20 mouse cellular contexts compared by ENCODE assay signal in genomic region chr5:135180796-135181195, GRCm38 (mm10). TPM values are rescaled to one million over a fixed set of nuclear protein-coding genes. Genes with fewer than 3 reads are reported as not detected.
DNase-seq lines count a peak whose midpoint lies in the region; TF ChIP-seq lines count a peak whose summit lies in the region.
"Had no signal": no experiment of that assay in that cellular context is flagged by ENCODE, and none has a peak within 500 bp of the region (broad histone marks: within the 10 kb centered on the region; RNA-seq: fewer than 3 reads in every experiment).

No protein-coding gene starts in this region.

- H3K36me3 ChIP-seq in E14TG2a.4 (ENCODE audit: insufficient read depth, low read length): peaks cover 69% of the 10 kb centered on the region

- H3K4me1 ChIP-seq in E14TG2a.4 (replicated peaks; ENCODE audit: low read depth, low read length): peaks cover 91% of the 10 kb centered on the region
- H3K4me1 ChIP-seq: forebrain, embryonic 13.5 days; hindbrain, embryonic 10.5 days; intestine, embryonic 15.5 days had no signal

- H3K27me3 ChIP-seq in E14TG2a.4 (ENCODE audit: insufficient read depth, low read length): no peaks in the 10 kb centered on the region
- H3K27me3 ChIP-seq: forebrain, embryonic 13.5 days; hindbrain, embryonic 13.5 days; intestine, embryonic 15.5 days; Patski had no signal

- intact Hi-C loops in heart, postnatal 10 days (cut with DNase I): no loop called here

- TF ChIP-seq CTCF in E14TG2a.4 (conservative IDR thresholded peaks at IDR 0.05; ENCODE audit: low read length): no peak

- DNase-seq in cerebellum, adult 11-12 months: peak; percentile 55
- DNase-seq in cerebellum, postnatal 36 days: no peak
- DNase-seq in cerebellum, adult 9-10 months: peak; percentile 45
- no peak for DNase-seq in cerebellum, postnatal 14 days
- DNase-seq in heart, adult 11 months: peak; percentile 71
- DNase-seq in heart, postnatal 10 days: no peak
- DNase-seq: adrenal gland, postnatal 10 days; adrenal gland, postnatal 36 days; cerebellum, adult 11 months; gastrocnemius, postnatal 10 days; gastrocnemius, postnatal 36 days; heart, postnatal 36 days; kidney, adult 11 months had no signal

- 0 out of 2 replicates have a peak overlapping the region, but pooled peaks have one; percentile 17 for H3K4me3 ChIP-seq in E14TG2a.4 (replicated peaks; ENCODE audit: low read length)
- H3K4me3 ChIP-seq: forebrain, embryonic 10.5 days; forebrain, embryonic 13.5 days; hindbrain, embryonic 10.5 days; hindbrain, embryonic 13.5 days; intestine, embryonic 15.5 days had no signal

- H3K9me3 ChIP-seq in E14TG2a.4 (ENCODE audit: low read length): no peaks in the 10 kb centered on the region
- H3K9me3 ChIP-seq: forebrain, embryonic 13.5 days; intestine, embryonic 15.5 days had no signal

RNA-seq across cellular contexts. Expression of gene Baz1b, which starts 6.3 kb away (rescaled TPM):
- 10 to 100 TPM; 41.6 to 48.5 TPM for total RNA-seq in heart, postnatal 10 days (2021)

RNA-seq across cellular contexts. Expression of gene Bcl7b, which starts 12.7 kb away (rescaled TPM):
- 10 to 100 TPM; 33.5 to 35.8 TPM for total RNA-seq in heart, postnatal 10 days (2021)

RNA-seq across cellular contexts. Expression of gene Tbl2, which starts 31.3 kb away (rescaled TPM):
- total RNA-seq in heart, postnatal 10 days (2021): 10 to 100 TPM; 13.0 to 15.6 TPM

Comparison
In these comparisons a context has a peak if more than half of its experiments do, and no peak if none do; other contexts are left out.
1. DNase-seq: peak in cerebellum, adult 11-12 months (single experiment), cerebellum, adult 9-10 months (single experiment) and heart, adult 11 months (single experiment); none in cerebellum, postnatal 36 days (0 of 2), cerebellum, postnatal 14 days (0 of 2) and heart, postnatal 10 days (0 of 2).